Mouse (Mus musculus): ENCODE results near the gene Plekha6.
"Not testable (repeated sequence)": the region's sequence is repeated elsewhere in the genome, so short reads cannot be mapped to it uniquely, and the experiment has no call there.

Gene Plekha6

DNA sequence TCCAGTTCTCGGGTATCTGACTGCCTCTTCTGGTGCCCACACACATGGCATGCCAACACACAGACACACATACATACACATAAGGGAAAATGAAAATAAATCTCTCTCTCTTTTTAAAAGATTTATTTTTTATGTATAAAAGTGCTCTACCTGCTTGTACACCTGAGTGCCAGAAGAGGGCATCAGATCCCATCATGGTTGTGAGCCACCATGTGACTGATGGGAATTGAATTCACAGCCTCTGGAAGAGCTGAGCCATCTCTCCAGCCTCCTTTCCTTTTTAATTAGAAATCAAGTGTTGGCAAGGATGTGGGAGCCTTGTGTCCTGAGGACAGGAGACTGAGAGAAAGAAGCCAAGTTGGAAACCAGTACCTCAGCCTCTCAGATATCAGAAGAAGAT lies 153.1 kb downstream of the Plekha6 start:
- no peak for DNase-seq (ENCODE audit: low read depth, low spot score)

DNA sequence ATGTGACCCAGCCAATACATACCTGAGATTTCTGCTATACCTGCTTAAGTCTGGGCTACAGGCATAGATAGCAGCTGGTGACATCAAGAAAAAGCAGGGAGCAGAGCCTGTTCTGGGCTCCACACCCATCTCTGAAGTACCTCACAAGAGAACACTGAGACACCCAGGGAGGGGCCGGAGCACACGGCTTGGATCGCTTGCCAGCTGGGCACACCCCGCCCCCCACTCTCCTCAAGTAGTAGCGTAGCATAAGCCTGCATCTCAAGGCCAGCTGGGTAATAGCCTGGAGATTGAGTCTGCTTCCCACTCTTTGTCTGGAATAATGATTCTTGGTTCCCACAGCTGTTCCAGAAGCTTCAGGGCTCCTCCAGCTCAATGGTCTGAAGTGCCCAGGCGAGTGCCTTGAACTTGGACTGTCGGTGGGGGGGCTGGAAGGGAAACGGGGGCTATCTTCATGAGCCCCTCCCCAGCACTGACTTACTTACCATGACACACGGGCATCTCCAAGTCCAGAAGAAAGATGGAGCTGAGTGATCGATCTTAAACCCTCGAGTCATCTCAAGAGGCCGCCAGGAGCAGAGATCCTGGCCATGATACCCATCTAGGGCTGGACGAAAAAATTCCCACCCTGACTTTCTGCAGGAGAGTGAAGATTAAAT lies 157.4 kb downstream of the Plekha6 start, which contains the start of gene Kiss1:
Gene Kiss1 (plus strand): TSS at position 609 of the 659 bp plus-strand sequence.
- no peak for DNase-seq (ENCODE audit: low read depth, low spot score)

DNA sequence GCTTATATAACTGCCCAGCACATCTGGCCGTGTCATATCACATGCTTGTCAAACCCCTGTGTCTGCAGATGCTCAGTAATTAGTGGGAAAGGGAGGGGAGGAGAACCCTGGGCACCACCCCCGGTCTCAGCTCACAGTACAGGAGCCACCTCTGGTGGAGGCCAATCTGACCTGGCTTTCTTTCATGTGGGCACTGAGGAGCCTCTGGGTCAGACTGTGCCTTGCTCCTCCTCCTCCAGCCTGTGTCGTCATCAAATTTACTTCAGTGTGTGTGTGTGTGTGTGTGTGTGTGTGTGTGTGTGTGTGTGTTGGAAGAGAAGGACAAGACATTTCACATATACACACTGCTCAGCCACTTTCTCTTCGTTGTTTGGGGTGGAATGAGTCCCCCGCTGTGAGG lies 159.3 kb downstream of the Plekha6 start:
- no peak for DNase-seq (ENCODE audit: low read depth, low spot score)

DNA sequence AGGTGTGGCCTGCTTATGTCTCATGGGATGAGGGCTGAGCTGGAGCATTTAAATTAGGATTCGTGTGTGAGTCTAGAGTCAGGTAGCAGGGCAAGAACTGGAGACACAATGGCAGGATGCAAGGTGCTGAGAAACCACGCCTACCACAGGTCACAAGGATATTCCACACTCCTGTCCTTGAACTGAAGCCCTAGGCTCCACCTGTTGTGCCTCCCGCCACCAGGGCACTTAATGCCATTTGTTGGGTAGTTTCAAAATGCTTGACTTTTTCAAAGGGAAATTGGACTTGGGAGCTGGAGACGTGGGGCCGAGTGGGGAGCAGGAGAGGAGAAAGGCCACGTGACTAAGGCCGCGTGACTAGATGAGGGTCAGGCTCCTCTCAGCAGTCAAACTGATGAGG lies 161.9 kb downstream of the Plekha6 start:
- DNase-seq (ENCODE audit: low read depth, low spot score), result no peak

DNA sequence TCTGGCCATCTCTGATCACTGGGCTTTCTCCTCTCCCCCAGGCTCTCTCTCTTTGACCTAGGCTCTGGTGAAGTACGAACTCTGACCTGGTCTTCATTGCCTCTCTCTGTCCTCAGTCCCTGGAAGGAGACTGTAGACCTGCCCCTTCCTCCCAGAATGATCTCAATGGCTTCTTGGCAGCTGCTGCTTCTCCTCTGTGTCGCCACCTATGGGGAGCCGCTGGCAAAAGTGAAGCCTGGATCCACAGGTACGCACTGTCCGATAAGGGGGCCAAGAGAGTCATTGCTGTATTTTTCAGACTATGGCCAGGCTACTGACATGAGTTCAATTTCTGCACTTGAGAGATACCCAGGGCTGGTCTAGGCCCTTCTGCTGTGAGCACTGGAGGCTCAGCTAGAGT lies 163.1 kb downstream of the Plekha6 start:
- DNase-seq (ENCODE audit: low read depth, low spot score), result no peak

DNA sequence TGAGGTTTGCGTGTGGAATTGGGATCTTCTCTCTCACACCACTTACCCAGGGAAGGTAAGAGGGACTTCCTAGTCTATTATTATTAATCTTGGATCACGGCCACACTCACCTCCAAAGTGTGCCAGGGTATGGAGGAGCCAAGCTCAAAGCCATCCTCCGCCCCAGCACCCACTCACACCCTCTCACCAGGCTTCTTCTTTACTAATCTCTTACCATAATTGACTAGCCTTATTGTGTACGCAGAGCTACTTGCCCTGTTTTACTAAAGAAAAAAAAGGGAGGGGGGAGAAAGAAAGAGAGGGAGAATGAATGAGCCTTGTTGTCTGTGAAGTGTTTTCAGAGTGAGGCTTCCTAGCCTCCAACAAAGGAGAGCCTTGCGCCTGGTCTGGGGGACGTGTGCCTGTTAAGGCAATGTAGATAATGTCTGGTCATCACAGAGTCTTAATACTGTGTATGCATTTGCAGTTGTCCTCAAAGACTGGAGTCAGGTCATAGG lies 164.3 kb downstream of the Plekha6 start:
- no peak for DNase-seq (ENCODE audit: low read depth, low spot score)

DNA sequence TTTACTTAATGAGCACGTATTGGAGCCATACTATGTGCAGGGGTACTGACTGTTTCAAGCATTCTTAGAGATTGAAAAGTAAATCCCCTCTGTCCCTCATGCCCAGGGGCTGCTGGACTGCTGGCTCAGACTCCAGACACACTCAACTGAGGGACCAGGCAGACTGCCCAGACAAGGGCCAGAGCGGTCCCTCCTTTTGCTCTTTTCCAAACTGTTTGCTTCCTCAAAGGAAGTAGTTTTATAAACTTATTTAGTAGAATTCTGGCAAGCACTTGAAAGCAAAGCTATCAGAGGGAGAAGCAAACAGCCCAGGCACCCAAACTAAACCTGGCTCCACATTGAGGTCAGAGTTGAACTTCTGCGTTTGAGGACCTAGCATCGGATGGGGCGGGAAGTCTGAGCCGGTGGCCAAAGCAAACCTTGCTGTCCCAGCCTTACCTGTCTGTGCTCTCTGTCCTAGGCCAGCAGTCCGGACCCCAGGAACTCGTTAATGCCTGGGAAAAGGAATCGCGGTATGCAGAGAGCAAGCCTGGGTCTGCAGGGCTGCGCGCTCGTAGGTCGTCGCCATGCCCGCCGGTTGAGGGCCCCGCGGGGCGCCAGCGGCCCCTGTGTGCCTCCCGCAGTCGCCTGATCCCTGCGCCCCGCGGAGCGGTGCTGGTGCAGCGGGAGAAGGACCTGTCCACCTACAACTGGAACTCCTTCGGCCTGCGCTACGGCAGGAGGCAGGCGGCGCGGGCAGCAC lies 165.1 kb downstream of the Plekha6 start:
- peak; percentile 25 for DNase-seq (ENCODE audit: low read depth, low spot score)

DNA sequence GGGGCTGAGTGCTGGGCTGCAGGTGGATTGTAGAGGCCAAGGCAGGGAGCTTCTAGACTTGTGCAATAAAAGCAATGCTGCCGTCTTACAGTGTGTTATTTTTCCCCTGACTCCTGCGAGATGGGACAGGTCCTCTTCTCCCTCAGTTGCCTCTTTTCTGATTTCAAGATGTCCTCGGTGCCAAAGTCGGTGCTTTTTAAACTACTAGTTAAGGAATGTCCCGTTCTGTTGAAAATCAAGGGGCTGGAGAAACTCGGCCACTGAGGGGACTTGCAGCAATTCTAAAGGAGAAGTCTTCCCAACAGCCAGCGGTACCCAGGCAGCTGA lies 165.6 kb downstream of the Plekha6 start:
- DNase-seq (ENCODE audit: low read depth, low spot score), result no peak

DNA sequence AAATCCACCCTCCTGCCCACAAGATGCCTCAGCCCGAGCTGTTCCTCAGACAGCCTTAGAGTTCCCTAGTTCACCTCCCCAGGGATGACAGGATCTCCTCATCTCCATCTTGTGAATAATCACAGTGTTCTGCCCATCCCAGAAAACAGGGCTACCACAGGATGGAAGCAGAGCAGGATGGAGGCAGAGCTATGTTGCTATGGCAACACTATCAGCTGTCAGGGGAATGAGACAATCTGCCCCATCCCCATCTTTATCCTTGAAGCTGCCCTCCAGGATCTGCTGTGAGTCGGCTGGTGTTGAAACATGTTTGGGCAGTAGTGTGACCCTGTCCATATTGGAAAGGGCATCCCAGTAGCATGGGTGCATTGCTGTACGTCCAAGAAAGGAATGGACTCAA lies 167.1 kb downstream of the Plekha6 start:
- DNase-seq (ENCODE audit: low read depth, low spot score), result no peak

DNA sequence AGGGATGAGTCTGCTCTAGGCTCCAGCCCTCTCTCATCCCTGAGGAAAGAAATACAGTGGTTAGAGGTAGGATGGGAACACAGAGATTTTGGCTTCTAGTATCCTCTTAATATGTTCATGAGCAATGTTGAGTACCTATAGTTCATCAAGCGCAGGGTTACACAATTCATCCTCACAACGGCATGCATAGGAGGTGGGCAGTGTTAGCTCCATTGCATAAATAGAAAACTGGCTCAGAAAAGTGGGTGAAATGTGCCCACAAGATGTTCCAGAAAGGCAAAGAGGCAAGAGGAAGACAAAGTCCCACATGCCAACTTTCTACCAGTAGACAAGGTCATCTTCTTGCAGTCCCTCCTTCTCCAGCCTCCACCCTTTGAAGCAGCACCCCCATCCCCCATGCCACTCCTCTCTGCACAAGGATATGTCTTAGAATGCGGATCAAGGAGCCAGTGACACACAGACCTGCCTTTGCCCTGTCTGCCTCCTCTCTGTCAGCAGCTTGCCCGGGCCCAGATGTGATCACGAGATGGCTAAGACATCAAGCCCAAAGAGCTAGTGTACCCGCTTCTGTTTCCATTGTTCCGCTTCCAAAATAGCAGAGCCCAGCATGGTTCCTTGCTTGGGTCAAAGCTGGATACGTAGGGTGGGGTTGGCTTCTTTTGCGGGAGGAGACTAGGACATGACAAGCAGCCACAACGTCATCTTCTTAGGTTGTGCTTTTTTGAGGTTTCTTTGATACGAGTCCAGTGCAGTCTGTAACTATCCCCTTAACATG lies 168.8 kb downstream of the Plekha6 start:
- no peak for DNase-seq (ENCODE audit: low read depth, low spot score)

DNA sequence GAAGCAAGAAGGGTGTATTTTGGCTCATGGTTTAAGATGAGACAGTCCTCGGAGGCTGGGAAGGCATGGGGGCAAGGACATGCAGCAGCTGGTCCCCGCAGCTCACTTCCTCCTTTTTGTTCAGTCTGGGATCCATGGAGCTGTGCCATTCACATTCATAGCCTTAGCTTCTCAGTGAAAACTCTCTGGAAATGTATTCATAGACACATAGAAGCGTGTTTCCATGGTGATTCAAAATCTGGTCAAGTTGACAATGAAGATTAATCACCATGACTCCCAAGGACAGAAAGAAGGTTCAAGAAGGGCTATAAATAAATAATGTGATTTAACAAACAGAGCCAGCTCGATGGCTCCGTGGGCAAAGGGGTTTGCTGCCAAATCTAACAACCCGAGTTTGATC lies 169.9 kb downstream of the Plekha6 start:
- DNase-seq (ENCODE audit: low read depth, low spot score), result no peak

DNA sequence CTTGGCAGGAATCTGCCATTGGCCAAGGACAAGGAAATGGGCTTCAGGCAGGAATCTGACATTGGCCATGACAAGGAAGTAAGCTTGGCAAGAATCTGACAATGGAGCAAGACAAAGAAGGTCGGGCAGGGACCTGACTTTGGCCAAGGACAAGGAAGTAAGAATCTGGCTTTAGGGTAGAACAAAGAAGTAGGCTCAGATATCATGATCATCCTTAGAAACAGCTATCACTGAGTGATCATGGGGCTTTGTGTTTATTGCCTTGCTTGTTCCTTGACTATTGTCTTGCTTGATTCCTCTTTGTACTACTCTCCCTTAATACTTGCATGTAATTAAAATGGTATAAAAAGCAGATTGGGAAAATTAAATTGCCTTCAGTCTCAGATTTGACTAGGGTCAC lies 176.4 kb downstream of the Plekha6 start:
- DNase-seq (ENCODE audit: low read depth, low spot score), result not testable (repeated sequence)

DNA sequence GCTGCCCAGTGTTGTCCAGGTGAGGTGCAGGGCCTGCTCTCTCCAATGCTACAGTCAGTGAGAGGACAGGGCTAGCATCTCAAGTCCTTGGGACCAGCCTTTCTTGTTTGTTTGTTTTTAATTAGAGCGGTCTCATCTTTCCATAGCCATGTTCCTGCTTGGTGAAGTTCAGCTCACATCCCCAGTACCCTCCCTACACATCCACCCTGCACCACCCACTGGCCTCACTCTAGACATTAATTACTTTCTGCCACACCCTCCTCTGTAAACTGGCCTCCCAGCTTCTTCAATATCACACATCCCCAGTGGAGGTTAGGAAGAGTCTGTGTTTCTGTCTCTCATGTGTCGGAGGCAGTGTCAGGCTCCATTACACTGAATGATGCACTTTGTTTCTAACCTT lies 180.3 kb downstream of the Plekha6 start:
- no peak for DNase-seq (ENCODE audit: low read depth, low spot score)

DNA sequence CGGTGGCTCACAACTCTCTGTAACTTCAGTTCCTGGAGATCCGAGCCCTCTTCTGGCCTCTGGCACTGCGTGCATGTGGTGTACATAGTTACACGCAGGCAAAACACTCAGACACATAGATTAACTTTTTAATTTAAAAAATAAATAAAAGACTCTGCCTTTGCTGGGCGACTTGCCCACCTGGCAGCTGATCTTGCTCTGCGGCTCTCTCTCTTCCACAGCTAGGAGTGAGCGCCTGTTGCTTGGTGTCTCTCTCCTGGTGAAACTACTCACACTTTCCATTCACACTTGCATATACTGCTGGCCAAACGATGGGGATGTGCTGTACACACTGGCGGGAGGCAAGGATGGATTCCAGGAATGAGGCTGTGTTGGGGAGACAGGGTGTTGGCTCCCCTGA lies 182.5 kb downstream of the Plekha6 start:
- no peak for DNase-seq (ENCODE audit: low read depth, low spot score)

DNA sequence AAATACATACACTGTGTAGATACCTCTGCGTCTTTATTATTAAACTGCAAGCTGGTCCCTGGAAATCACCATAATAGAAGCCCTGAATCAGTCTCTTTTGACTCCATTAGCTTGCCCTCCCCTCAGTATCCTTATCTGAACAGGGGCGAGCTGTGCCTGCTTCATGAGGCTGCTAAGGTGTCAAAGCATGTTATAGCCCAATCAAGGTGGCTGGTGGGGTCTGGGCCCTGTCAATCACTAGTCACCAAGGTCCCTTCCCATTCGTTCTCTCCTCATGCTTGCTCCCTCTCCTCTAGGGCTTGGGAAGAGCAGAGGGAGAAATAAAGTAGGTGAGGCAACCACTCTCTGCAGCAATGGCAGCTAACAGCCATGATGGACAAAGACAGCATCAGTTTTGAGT lies 183.2 kb downstream of the Plekha6 start:
- no peak for DNase-seq (ENCODE audit: low read depth, low spot score)

DNA sequence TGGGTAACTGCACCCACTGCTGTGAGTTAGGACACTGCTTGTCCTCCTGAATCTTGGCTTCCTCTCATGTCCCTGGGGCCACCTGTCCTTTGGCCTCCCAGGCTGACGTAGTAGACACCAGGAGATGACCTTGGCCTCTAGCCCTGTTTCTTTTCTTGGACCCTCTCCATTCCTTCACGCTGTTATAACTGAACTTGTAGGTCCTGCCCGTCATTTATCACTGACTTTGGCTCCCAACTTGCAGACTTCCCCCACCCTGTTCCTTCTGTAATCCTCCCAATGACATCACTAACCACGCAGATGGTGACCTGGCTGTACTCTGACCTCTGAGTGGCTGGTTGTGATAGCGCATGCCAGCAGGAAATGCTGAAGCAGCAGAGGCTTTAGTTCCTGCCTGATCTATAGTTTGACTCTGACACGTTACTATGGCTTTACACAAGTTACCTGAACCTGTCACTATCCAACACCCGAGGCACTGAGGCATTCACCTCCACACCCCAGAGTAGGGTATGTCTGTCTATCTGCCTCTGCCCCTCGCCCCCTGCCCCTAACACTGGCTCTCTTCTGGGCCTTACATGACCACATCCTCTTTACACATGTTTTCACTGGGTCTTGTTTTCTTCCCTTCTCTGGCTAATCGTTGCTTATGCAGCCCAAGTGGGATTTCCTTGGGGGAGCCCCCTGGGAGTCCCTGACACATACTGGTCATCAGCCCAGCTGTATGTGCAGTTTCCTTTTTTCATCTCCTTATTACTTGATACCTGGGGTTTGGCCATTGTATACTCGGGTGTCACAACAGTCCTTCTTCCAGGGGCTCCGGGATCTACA lies 183.9 kb downstream of the Plekha6 start:
- no peak for DNase-seq (ENCODE audit: low read depth, low spot score)

DNA sequence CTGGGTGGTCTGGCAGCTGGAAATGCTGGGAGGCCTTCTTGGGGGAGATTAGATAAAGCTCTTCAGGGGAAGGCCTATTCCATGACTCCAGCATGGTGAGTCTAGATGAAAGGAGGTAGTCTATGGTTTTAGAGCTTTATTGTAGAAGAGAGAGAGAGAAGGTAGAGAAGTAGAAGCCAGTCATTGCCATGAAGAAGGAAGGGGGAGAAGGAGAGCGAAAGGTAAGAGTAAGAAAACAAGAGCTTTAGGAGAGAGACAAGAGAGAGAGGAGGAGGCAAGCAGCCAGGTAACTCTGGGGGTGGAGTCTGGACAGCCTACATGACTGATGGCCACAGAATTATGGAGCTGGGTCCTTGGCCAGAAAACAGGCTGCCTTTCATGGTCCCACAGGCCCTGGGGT lies 186.2 kb downstream of the Plekha6 start, which contains the start of gene Ren1:
Gene Ren1 (plus strand): TSS at position 301 of the 400 bp plus-strand sequence.
- no peak for DNase-seq (ENCODE audit: low read depth, low spot score)

DNA sequence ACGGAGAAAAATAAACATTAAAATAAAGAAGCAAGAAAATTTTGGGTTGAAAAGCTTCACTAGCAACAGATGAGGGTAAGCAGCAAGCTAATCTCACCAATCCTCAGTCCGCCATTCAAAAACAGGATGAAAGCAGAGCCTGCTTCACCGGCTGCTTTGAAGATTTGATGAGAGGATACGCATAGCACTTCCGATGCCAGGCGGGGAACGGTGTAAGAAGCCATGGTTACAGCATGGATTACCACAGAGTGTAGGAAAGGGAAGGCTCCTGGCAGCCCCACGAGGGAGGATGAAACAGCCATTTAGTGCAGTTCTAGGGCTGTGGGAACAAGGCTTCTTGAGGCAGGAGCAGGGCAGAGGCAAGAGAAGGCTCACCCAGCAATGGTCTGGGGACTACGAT lies 187.8 kb downstream of the Plekha6 start:
- no peak for DNase-seq (ENCODE audit: low read depth, low spot score)
